Mouse (Mus musculus) adrenal gland, adult (tissue): ENCODE measurements at regions not wholly inside any gene's neighbourhood (a gene's known extent, or its start where the extent isn't known, plus 50 kb on each side); places are given as distances from the start of the nearest gene placed in this dataset.

Experiments used
- DNase-seq, 2 experiments: peaks; one replicate each; pipeline ENCODE4 v3.0.0; 2022 to 2023; ENCODE audit warnings: low spot score in 1 of 2; ENCODE audit not compliant: inconsistent age in 2 of 2

DNA sequence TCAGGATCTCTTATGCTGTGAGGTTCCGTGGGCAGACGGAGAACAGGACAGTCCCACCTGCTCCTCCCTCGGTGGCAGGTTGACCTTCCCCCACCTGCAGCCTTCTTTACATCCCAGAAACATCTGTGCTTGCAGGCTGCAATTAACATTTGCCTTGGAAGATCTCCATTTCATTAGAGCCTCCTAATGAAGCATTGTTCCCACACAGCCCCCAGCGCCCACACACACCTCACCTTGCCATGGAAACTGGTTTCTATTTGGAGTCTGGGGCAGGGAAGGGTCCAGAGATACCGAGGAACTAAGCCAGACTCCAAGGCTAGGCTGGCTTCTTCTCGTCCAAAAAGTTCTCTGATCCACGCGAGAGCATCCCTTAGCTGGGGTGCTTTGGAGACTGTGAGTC is 56.6 kb upstream of the Rpl38 start:
- no peak for DNase-seq

DNA sequence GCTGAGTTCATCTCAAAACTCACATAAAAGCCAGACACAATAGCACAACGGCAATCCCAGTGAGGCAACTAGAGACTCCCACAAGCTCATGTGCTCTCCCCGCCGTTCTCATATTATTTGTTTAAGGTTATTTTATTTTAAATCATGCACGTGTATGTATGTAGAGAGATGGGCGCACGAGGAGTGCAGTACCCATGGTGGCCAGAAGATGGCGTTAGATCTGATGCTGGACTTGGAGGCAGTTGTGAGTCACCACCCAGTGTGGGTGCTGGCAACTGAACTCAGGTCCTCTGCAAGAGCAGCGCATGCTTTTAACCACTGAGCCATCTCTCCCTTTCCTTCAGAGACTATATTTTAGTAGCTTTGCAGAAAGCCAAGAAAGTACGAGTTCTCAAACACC is 60.3 kb upstream of the Rpl38 start:
- DNase-seq = no peak

DNA sequence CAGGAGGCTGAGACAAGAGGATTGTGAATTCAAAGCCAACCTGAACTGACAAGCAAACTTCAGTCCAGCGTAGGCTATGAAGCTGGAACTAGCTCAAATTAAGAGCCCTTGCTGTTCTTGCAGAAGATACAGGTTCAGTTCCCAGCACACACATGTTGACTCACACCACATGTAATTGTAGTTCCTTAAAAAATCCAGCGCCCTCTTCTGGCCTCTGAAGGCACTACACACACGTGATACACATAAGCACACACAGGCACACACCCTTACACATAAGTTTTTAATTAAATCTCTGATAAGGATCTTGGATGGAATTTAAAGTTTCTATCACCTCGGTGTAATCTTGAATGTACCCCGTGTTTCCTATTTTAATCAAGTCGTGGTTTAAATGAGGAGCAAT is 65.2 kb upstream of the Rpl38 start:
- no peak for DNase-seq

DNA sequence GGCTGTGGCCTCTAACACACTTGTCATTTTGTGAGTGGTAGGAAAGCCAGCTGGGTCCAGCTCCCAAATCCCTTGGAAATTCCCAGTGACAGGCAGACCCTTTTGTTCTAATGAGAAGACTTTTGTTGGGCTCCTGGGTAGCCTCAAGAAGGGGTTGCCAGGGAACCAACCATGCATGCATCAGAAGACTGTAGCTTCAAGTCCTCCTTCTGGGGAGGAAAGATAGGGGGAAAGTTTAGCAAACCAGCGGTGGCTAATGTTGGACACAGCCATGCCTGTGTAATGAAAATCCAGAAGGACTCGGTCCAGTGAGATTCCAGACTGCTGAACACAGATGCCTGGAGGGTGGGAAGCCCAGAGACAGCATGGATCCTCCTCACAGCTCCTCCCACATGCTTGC is 71.1 kb upstream of the Rpl38 start:
- DNase-seq = no peak

DNA sequence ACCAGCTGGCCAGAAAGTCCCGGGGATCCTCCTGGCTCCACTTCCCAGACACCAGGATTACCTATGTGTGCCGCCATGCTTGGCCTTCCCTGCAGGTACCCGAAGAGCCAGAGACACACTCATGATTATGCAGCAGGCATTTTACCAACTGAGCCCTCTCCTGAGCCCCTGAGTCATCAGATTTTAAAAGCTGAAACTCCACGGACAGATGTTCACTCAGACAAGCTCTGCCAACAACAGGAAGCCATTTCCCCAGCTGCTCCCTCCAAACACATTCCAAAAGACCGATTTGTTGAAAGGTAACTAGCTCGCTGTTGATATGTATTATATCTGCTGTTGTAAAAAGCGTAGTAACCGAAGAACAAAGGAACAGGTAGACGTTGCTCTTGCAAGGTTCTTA is 75.4 kb upstream of the Rpl38 start:
- no peak for DNase-seq

DNA sequence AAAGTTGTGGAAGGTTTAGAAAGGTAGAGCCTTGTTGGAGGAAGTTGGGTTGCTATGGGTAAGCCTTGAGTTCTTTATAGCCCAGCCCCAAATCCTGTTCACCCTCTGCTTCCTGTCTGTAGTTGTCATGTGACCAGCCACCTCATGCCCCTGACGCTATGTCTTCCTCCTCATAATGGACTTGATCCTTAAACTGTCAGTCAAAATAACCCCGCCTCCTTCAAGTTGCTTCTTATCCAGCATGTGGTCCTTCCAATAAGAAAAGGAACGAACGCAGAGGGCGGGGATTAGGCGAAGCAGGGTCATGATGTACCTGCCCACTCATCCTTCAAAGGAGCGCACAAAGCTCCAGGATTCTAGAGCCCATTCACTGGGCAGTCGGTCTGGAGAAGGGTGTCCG is 79.8 kb upstream of the Rpl38 start:
- no peak for DNase-seq

DNA sequence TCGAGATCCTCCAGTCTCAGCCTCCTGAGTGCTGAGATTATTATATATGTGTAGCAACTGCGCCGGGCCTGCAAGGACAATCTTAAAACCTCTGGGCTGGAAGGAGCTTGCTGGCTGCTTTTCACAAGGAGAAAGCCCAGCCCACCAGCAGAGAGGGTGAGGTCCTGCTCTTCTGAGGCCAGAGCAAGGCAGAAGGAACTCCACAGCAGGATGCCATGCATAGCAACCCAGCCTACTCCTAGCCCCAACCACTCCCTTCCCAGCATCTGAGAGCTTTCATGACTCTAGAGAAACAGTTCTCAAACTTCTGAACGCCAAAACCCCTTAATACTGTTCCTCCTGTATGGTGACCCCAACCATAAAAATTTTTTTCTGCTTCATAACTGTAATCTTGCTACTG is 80.3 kb upstream of the Rpl38 start:
- DNase-seq = no peak

DNA sequence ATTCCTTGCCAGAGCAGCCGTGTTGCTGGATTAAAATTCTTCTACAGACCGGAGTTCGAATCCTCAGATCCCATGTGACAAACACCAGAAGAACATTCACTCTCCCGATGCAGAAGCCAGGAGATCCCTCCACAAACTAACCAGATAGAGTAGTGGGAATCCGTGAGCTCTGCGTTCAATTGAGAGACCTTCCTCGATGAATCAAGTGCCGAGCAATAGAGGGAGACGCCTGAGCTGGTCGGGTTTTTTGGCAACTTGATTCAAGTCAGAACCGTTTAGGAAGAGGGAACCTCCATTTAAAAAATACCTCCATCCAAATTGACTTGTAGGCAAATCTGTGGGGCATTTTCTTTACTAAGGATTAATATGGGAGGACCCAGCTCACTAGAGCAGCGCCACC is 81.9 kb upstream of the Rpl38 start:
- DNase-seq = no peak

DNA sequence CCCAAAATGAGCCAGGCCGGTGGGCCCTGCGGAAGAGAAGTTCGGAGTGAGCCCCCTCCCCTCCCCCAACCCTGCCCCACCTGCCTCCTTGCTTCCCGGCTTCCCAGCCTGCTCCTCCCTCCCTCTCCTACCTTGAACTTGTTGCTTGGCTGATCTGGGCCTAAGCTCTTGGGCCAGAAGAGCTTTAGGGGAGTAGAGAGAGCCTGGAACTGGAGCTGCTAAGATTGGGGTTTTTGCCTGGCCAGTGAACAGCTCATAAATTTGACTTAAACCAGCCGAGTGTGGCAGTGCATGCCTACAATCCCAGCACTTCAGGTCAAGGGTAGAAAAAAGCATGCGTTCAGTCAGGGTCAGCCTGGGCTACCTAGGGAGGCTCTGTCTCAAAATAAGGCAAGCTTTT is 83.5 kb upstream of the Rpl38 start:
- DNase-seq = no peak

DNA sequence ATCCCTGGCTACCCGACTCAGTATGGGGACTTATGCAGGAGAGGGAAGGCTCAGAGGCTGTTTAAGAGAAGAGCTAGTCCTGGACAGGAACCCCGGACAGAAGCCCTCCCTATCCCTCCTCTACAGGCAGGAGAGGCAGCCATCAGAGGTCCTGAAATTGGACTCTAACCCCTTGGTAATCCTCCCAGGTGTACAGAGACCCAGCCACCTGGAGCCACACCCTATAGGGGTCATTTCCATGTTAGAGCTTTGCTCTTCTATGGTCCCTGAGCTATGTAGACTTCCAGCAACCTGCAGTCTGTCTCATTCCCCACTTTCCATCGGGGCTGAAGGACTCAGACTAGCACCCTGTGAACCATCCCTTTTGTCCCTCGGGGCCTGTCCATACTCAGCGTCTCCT is 84.2 kb upstream of the Rpl38 start:
- no peak for DNase-seq

DNA sequence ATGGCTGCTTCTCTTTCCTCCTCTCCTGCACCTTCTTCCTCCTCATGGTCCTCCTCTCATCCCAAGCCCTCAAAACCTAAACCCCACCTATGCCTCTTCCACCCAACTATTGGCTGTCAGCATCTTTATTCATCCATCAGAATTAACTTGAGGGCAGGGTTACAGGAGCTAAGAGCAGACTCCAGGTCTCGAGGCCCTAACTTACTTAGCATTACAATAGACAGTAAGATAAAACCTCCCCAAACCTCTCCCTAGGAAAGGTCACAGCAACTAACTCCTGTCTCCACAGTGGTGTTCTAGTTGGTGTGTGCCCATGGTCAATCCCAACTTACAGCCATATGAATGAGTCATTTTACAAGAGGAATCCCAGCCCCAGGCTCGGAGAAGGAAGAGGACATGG is 88.3 kb upstream of the Rpl38 start:
- DNase-seq = no peak

DNA sequence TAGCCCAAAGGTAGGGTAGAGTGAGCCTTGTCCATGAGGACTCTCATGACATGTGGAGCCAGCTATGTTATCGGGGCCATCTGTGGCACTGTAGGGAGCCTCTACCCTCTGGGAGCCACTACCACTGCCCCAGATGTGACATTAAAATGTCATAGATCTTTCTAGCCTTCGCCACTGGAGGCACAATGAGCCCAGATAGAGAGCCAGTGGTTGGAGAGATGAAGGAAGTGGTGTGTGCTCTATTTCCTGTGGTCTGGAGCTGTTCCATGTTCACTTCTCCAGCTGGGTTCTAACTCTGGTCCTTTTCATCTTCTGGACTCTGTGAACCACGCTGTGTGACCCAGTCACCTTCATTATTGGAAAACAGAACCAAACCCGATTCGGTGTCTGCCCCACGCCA is 89.8 kb upstream of the Rpl38 start:
- DNase-seq = no peak

DNA sequence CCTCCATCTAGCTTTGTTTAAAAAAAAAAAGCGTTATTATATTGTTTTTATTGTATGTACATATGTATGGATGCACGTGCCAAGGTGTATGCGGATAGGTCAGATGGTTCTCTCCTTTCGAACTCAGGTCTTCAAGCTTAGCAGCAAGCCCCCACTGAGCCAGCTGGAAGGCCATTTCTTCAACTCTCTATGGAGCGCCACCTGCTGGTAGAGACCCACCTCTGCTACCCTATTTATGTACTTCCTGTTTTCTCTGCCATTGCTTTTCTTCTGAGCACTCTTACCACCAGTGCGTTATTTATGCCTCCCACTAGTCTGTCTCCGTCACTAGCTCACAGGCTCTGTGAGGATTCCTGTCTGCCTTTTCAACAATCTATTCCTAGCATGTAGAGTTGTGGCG is 91.5 kb upstream of the Rpl38 start:
- no peak for DNase-seq

DNA sequence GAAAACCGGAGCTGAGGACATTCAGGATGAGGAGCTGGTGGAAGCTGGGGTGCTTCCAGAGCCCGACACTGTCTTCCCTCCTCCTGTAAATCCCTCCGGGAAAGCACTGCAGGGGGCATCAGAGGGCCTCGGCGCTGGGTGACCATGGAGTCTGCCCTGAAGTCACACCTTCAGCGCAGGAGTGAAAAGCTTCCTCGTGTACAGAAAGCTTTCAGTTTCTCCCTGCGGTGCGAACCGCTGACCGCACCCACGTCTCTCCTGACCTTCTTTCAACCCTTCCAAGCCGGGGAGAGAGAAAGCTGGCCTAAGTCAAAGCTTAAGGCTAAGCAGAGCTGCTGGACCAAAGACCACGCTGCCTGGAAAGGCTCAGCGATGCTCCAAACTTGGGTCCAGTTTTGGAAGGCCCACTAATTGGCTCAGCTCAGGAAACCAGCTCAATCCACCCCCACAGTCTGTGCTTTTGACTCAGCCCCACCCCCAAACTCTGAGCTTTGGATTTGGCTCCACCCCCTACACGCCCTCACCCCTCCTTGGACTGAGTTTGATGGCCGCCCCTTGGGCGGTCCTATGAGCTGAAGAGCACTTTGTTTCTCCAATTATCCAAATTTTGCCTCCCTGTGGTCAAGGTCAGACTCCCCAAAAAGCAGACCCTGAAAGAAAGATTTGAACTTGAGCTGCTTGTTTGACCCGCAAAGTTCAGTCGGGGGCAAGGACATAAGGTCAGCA is 97.0 kb upstream of the Rpl38 start:
- DNase-seq = peak in 1 of 2 experiments; percentile 32

DNA sequence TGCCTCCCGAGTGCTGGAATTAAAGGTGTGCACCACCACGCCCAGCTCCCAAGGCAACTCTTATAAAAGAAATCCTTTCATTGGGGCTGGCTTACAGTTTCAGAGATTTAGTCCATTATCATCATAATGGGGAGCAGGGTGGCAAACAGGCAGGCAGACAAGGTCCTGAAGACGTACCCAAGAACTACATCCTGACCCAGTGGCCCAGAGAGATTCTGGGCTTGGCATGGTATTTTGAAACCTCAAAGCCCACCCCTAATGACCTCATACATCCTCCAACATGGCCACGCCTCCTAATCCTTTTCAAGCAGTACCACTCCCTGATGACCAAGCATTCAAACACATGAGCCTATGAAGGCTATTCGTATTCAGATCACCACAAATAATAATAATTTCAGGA is 98.2 kb upstream of the Rpl38 start:
- DNase-seq = no peak

DNA sequence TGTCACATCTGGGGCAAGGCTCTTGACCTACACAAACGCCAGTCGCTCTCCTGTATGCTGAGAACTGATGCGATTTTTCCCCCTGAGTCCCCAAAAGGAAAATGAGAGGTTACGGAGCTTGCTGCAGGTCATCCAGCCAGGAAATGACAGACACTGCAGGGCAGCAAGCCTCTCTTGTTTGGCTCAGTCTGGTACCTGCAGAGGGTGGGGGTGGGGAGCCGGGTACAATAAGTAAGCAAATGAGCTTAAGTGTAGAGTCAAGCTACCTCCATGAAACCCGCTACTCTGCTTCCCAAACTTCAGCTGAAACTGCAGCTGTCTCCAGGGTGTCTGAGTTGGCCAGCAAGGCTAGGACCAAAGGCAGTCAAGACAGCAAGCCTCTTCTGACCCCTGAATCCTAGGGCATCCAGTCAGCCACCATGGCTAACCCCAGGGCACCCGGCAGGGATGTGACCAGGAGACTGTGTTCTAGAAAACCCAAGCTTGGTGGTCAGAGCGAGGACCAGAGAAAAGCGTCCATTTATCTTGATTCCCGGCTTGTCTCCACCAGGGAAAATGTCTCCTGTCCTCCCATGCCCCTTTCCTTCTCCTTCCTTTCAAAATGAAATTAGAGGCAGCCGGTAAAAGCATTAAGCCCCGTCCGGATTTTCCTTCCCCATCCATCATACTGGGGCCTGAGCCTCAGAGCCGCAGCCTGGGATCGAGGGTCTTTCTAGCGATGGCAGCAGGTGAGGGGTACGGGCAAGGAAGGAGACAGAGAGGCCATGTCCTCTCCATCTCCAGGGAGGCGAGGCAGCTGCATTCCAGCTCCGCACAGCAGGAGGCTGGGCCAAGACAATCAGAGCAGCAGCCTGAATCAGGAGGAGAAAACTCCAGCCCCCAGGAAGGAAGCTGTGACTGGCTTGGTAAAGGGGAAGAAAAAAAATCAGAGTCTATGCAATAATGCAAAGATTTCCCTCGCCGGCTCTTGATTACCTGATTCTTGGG is 100.2 kb upstream of the Rpl38 start:
- DNase-seq = no peak

DNA sequence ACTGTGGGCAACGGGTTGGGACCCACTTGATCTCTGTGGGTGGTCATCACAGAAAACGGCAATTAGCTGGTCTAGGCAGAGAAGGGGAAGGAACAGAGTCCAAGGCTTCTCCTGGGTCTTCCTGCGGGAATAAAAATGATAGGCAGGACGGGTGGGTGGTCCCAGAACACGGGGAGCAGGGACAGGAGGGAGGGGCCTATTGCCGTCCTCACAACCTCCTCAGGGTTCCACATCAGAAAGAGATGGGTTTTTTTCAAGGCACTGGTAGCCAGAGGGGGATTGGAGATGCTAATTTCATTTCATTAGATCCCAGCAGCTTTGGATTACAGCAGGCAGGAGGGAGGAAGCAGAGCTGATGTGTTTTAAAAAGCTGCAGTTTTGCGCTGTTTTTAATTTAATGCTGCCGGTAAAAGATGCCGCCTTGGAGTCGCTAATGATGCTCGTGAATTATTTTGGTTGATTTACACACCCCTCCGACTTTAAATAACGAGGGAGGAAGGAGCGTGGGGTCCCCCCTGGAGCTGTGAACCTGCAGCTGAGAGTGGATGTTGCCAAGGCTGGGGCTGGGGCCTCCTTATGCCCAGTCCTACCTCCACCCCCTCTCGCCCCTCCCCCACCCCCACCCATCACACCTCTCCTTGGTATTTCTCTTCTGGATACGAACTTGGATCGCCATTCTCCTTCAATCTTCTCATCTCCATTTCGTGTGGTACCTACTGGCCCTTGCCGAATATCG is 101.1 kb upstream of the Rpl38 start:
- DNase-seq = no peak

DNA sequence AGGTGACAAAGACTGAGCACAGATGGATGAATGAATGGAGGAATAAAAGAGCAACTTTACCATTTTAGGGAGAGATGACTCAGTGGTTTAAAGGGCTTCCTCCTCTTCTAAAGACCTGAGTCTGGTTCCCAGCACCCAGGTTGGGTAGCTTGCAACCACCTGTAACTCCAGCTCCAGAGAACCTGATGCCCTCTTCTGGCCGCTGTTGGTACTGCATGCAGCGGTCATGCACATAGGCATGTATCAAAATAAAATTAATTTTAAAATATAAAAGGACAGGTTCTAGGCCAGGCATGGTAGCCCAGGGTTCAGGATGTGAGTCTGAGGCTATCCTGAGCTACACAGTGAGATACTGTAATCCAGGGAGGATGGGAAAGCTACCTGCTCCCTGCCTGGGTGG is 103.4 kb upstream of the Rpl38 start:
- no peak for DNase-seq

DNA sequence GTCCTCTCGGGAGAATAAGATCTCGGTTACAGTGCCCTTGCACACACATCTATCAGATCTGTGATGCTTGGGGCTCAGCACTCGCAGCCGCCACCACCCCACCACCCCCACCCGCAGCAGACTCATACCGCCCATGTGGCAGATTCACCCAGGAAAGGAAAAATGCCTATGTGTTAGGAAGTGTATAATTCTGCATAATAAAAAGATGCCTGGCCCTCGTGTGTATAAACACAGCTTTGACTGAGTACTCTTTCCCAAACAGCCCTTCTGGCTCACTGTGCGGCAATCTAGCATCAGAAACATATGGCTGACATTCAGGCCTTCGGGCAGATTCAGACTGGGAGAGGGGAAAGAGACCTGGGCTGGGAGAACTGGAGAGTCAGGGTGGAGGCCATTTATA is 105.2 kb upstream of the Rpl38 start:
- DNase-seq = no peak

DNA sequence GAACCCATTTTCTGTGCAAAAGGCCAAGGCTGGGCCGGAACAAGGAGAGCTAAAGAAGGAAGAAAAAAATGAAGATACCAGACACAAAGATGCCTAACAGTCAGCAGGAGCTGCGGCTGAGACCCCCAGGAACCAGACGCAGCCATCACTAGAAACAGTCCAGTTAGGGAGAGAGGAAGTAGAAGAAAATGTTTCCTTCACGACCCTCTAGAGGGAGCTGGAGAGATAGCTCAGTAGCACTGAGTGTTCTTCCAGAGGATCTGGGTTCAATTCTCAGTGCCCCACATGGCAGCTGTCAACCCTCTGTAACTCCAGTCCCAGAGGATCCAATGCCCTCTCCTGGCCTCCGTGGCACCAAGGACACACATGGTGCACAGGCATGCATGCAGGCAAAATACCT is 113.7 kb upstream of the Rpl38 start:
- peak in 1 of 2 experiments; percentile 22 for DNase-seq

DNA sequence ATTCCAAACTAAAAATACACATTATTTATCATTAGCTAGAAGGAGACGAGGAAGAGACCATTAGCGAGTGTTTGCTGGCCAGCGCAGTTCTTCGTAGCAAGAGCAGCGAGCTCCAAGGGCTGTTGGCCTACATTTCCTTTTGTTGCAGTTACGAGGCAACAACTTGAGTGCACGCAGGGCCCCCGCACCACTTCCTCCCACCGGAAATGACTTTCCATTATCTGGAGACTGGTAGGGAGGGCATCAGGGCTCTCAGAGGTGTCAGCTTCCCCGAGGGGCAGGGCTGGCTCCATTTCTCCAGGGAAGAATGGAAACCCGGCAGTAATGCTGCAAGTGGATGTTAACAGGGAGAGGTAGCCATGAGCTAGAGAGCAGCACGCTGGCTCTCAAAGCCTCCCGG is 114.3 kb upstream of the Rpl38 start:
- no peak for DNase-seq

DNA sequence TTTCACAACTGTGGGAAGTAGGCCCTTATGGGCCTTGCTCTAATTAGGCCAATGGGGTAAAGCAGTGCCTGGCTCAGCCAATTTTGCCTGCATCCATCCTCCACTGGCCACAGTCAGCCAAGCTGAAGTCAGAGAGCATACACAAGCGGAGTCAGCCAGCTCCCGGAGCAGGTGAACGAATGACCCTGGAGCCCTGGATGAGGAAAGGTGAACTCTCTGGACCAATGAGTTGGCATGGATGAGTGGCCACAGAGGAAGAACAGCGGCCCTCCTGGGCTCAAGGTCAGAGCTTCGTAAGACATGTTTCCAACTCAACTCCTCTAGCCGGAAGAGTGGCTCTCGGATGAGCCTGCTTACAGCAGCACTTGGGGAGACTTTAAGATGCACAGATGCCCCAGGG is 116.1 kb upstream of the Rpl38 start:
- DNase-seq = no peak
